Mouse (Mus musculus): ENCODE measurements around the gene Tmem165. TPM values are rescaled to one million over a fixed set of nuclear protein-coding genes. Genes with fewer than 3 reads are reported as not detected.
A peak's percentile ranks its signal among the peaks of the same experiment; 100 is the strongest.

Gene Tmem165
- polyA plus RNA-seq (2012; rRNA removed), result 25.8 and 28.9 TPM in 2 replicates

- no peaks in the 10 kb centered on the region for H3K36me3 ChIP-seq (ENCODE audit: control insufficient read depth, insufficient read depth, low read length)
- no peaks in the 10 kb centered on the region for H3K27me3 ChIP-seq (ENCODE audit: control insufficient read depth, insufficient read depth, low read length)
- H3K4me1 ChIP-seq (ENCODE audit: control insufficient read depth, insufficient read depth, low read length), result peaks cover 5% of the 10 kb centered on the region
- H3K27ac ChIP-seq (ENCODE audit: control insufficient read depth, insufficient read depth, low read depth, low read length), result peak within 1 kb of the TSS; percentile 97
- H3K4me3 ChIP-seq (ENCODE audit: control insufficient read depth, low read depth, low read length), result peak within 1 kb of the TSS; percentile 98
- TF ChIP-seq POLR2A (IDR thresholded peaks at IDR 0.05; ENCODE audit: control insufficient read depth, low read depth, low read length) (peak; percentile 96), CTCF (IDR thresholded peaks at IDR 0.05; ENCODE audit: control insufficient read depth, insufficient read depth, insufficient replicate concordance, low read depth, low read length) (no peak)
Observed at GRCm38 (mm10) chr5:76183750-76184261, at the start of gene Tmem165. Gene Tmem165, plus strand, starts transcription at chr5:76183880.

- H3K27ac ChIP-seq (ENCODE audit: control insufficient read depth, insufficient read depth, low read depth, low read length), result no peak overlapping the region
- H3K27me3 ChIP-seq (ENCODE audit: control insufficient read depth, insufficient read depth, low read length), result no peaks in the 10 kb centered on the region
- H3K4me3 ChIP-seq (ENCODE audit: control insufficient read depth, low read depth, low read length), result no peak overlapping the region
- H3K4me1 ChIP-seq (ENCODE audit: control insufficient read depth, insufficient read depth, low read length), result peaks cover 9% of the 10 kb centered on the region
- TF ChIP-seq CTCF (IDR thresholded peaks at IDR 0.05; ENCODE audit: control insufficient read depth, insufficient read depth, insufficient replicate concordance, low read depth, low read length) (no peak), POLR2A (IDR thresholded peaks at IDR 0.05; ENCODE audit: control insufficient read depth, low read depth, low read length) (no peak)
- H3K36me3 ChIP-seq (ENCODE audit: control insufficient read depth, insufficient read depth, low read length), result no peaks in the 10 kb centered on the region
Observed at GRCm38 (mm10) chr5:76135644-76136043, 48.0 kb upstream of the Tmem165 start.

- peaks cover 9% of the 10 kb centered on the region for H3K4me1 ChIP-seq (ENCODE audit: control insufficient read depth, insufficient read depth, low read length)
- H3K27me3 ChIP-seq (ENCODE audit: control insufficient read depth, insufficient read depth, low read length), result no peaks in the 10 kb centered on the region
- no peaks in the 10 kb centered on the region for H3K36me3 ChIP-seq (ENCODE audit: control insufficient read depth, insufficient read depth, low read length)
- no peak overlapping the region for H3K27ac ChIP-seq (ENCODE audit: control insufficient read depth, insufficient read depth, low read depth, low read length)
- TF ChIP-seq POLR2A (IDR thresholded peaks at IDR 0.05; ENCODE audit: control insufficient read depth, low read depth, low read length) (no peak), CTCF (IDR thresholded peaks at IDR 0.05; ENCODE audit: control insufficient read depth, insufficient read depth, insufficient replicate concordance, low read depth, low read length) (no peak)
- no peak overlapping the region for H3K4me3 ChIP-seq (ENCODE audit: control insufficient read depth, low read depth, low read length)
Observed at GRCm38 (mm10) chr5:76136271-76136670, 47.4 kb upstream of the Tmem165 start.

DNA sequence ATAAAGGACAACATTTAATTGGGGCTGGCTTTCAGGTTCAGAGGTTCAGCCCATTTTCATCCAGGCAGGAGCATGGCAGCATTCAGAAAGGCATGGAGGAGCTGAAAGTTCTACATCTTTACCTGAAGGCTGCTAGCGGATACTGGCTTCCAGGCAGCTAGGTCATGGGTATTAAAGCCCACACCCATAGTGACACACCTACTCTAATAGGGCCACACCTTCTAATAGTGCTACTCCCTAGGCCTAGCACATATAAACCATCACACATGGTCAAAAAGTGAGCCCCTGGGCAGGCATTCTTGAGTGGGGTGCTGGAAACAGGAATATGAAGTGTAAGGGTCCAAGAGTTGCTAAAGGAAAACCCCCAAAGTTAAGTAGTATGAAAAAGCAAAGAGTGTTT, 46.1 kb upstream of the Tmem165 start:
- Histone ChIP-seq H3K4me1 (ENCODE audit: control insufficient read depth, insufficient read depth, low read length) (peaks cover 9% of the 10 kb centered on the region), H3K27me3 (ENCODE audit: control insufficient read depth, insufficient read depth, low read length) (no peaks in the 10 kb centered on the region)
- TF ChIP-seq CTCF (IDR thresholded peaks at IDR 0.05; ENCODE audit: control insufficient read depth, insufficient read depth, insufficient replicate concordance, low read depth, low read length) (no peak), POLR2A (IDR thresholded peaks at IDR 0.05; ENCODE audit: control insufficient read depth, low read depth, low read length) (no peak)

GRCm38 (mm10) chr5:76138071-76138470, 45.6 kb upstream of the Tmem165 start:
- H3K27me3 ChIP-seq (ENCODE audit: control insufficient read depth, insufficient read depth, low read length), result no peaks in the 10 kb centered on the region
- H3K4me1 ChIP-seq (ENCODE audit: control insufficient read depth, insufficient read depth, low read length), result peaks cover 9% of the 10 kb centered on the region
- TF ChIP-seq CTCF (IDR thresholded peaks at IDR 0.05; ENCODE audit: control insufficient read depth, insufficient read depth, insufficient replicate concordance, low read depth, low read length), result no peak
- no peak for TF ChIP-seq POLR2A (IDR thresholded peaks at IDR 0.05; ENCODE audit: control insufficient read depth, low read depth, low read length)
- no peak overlapping the region for H3K27ac ChIP-seq (ENCODE audit: control insufficient read depth, insufficient read depth, low read depth, low read length)
- H3K4me3 ChIP-seq (ENCODE audit: control insufficient read depth, low read depth, low read length), result no peak overlapping the region
- H3K36me3 ChIP-seq (ENCODE audit: control insufficient read depth, insufficient read depth, low read length), result no peaks in the 10 kb centered on the region

More for the DNA sequence above, 46.1 kb upstream of the Tmem165 start:
- Histone ChIP-seq H3K36me3 (ENCODE audit: control insufficient read depth, insufficient read depth, low read length) (no peaks in the 10 kb centered on the region), H3K4me3 (ENCODE audit: control insufficient read depth, low read depth, low read length) (no peak overlapping the region), H3K27ac (ENCODE audit: control insufficient read depth, insufficient read depth, low read depth, low read length) (no peak overlapping the region)

DNA sequence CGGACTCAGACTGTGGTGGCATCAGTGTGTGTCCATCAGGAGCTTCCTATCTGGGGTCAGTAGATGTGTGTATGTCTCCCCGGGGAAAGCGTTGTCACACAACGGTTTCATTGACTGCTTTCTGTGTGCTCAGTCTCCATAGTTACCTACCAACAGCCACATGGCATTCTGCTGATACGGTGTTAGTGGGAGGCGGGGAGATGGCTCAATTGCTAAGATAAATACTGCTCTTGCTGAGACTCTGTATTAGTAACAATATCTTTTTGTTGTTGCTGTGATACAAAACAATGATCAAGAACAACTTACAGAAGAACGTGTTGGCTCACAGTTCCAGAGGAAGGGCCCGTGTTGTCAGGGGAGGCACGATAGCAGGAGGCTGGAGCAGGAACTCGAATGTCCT, 45.2 kb upstream of the Tmem165 start:
- H3K27ac ChIP-seq (ENCODE audit: control insufficient read depth, insufficient read depth, low read depth, low read length), result no peak overlapping the region
- no peak for TF ChIP-seq POLR2A (IDR thresholded peaks at IDR 0.05; ENCODE audit: control insufficient read depth, low read depth, low read length)
- no peaks in the 10 kb centered on the region for H3K36me3 ChIP-seq (ENCODE audit: control insufficient read depth, insufficient read depth, low read length)
- H3K4me3 ChIP-seq (ENCODE audit: control insufficient read depth, low read depth, low read length), result no peak overlapping the region
- H3K4me1 ChIP-seq (ENCODE audit: control insufficient read depth, insufficient read depth, low read length), result peaks cover 9% of the 10 kb centered on the region
- no peaks in the 10 kb centered on the region for H3K27me3 ChIP-seq (ENCODE audit: control insufficient read depth, insufficient read depth, low read length)

DNA sequence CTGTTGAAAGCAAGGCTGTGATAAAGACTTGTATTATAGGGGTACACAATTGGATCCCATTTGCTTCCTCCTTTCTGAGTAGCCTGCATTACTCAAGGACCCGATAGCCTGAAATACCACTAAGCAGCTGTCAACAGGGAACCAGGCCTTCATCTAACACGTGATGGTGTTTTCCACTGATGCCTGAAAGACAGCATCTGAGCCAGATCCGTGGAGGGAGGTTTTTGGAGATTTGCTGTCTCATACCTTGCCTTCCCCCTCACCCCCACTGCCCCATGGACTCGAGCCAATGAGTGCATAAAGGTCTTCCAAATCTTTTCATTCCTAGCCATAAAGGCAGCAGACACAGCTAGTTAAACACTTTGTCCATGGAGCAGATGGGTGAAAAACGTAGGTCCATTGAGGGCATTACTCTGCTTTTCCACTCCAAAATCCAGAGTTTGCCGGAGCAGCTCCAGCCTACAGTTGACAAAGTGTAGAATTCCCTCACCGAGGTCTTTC, 44.5 kb upstream of the Tmem165 start:
- Histone ChIP-seq H3K27me3 (ENCODE audit: control insufficient read depth, insufficient read depth, low read length) (no peaks in the 10 kb centered on the region), H3K4me3 (ENCODE audit: control insufficient read depth, low read depth, low read length) (no peak overlapping the region), H3K27ac (ENCODE audit: control insufficient read depth, insufficient read depth, low read depth, low read length) (no peak overlapping the region), H3K4me1 (ENCODE audit: control insufficient read depth, insufficient read depth, low read length) (peaks cover 9% of the 10 kb centered on the region), H3K36me3 (ENCODE audit: control insufficient read depth, insufficient read depth, low read length) (no peaks in the 10 kb centered on the region)
- TF ChIP-seq CTCF (IDR thresholded peaks at IDR 0.05; ENCODE audit: control insufficient read depth, insufficient read depth, insufficient replicate concordance, low read depth, low read length), result no peak

All from testis, adult 2 months (tissue).